Mouse (Mus musculus) thymus, adult 2 months (tissue): ENCODE measurements around the gene Fbln5. TPM values are rescaled to one million over a fixed set of nuclear protein-coding genes. Genes with fewer than 3 reads are reported as not detected.

Experiments
- DNase-seq: peaks from one replicate; pipeline ENCODE4 v3.0.0; 2021
- H3K27ac ChIP-seq: fragments of 200-500 bp; 2 replicates; pipeline ENCODE4 v1.5.1; 2012; ENCODE audit warnings: low read length, control low read depth; ENCODE audit not compliant: control insufficient read depth, insufficient read depth
- H3K27me3 ChIP-seq: fragments of 200-500 bp; 2 replicates; pipeline ENCODE4 v1.6.1; 2012; ENCODE audit warnings: mild to moderate bottlenecking, low read length, moderate library complexity, mixed read lengths; ENCODE audit not compliant: control insufficient read depth, insufficient read depth
- H3K36me3 ChIP-seq: fragments of 200-500 bp; 2 replicates; pipeline ENCODE4 v1.6.1; 2012; ENCODE audit warnings: mild to moderate bottlenecking, low read length, moderate library complexity; ENCODE audit not compliant: control insufficient read depth, insufficient read depth
- H3K4me1 ChIP-seq: fragments of 200-500 bp; replicated peaks from 2 replicates; pipeline ENCODE4 v1.6.1; 2012; ENCODE audit warnings: low read length; ENCODE audit not compliant: control insufficient read depth, insufficient read depth
- H3K4me3 ChIP-seq: fragments of 200-500 bp; 2 replicates; pipeline ENCODE4 v1.5.1; 2012; ENCODE audit warnings: mild to moderate bottlenecking, low read length, control low read depth, moderate library complexity; ENCODE audit not compliant: control insufficient read depth, insufficient read depth
- CTCF ChIP-seq: fragments of 200-500 bp; IDR thresholded peaks from 2 replicates; pipeline ENCODE4 v1.5.1; 2012; ENCODE audit warnings: mild to moderate bottlenecking, control low read depth, low read length, moderate library complexity, borderline replicate concordance; ENCODE audit not compliant: control insufficient read depth, poor library complexity, insufficient read depth; ENCODE audit errors: extremely low read depth
- POLR2A ChIP-seq: fragments of 200-500 bp; IDR thresholded peaks from 2 replicates; pipeline ENCODE4 v1.6.1; 2012; ENCODE audit warnings: mild to moderate bottlenecking, low read length, control low read depth, moderate library complexity; ENCODE audit not compliant: control insufficient read depth, poor library complexity, insufficient read depth; ENCODE audit errors: extremely low read depth
- WGBS: fragments of 180-500 bp; shearing (Covaris S2); methylation state at CpG from one replicate; pipeline ENCODE4 v1.1.7; 2018; 5-methylcytosine and 5-hydroxymethylcytosine counted together
- polyA plus RNA-seq: library from polyadenylated mRNA; depleted of rRNA; stranded (reverse); fragments of >200 nt; gene quantifications from 2 replicates; pipeline ENCODE4 v1.2.3, GENCODE M21; 2012

Fbln5 gene
- polyA plus RNA-seq, 1 experiment, result 16.3 TPM

- Histone ChIP-seq H3K4me1 (no peaks in the 10 kb centered on the region), H3K36me3 (peaks cover 25% of the 10 kb centered on the region), H3K4me3 (no peak overlapping the region), H3K27me3 (no peaks in the 10 kb centered on the region), H3K27ac (no peak overlapping the region)
- TF ChIP-seq CTCF (no peak), POLR2A (no peak)
- DNase-seq, result no peak
- 97% methylated on average over 10 of the region's 10 CpGs for WGBS
Measured at GRCm38 (mm10) chr12:101836546-101837274, 17.9 kb upstream of the Fbln5 start.

DNA sequence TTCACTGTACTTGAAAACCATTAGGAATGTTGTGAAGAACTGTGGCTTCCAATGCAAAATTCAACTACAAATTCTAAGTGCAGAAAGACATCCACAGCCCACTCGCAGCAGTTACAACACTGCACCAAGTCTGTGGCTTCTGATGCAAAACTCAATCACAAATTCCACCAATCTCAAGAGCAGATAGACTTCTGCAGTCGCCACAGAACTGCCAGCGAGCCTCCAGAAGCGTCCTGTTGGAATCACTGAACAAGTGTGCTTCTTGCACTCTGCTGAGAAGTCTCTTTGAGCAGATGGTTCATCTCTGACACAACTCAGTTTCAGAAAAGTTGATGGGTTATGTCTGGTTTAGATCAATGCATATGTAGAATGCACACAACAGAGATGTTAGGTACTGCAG is 15.9 kb upstream of the Fbln5 start:
- H3K4me1 ChIP-seq, result no peaks in the 10 kb centered on the region

GRCm38 (mm10) chr12:101833776-101834175 is 14.9 kb upstream of the Fbln5 start:
- Histone ChIP-seq H3K36me3 (peaks cover 21% of the 10 kb centered on the region), H3K27ac (no peak overlapping the region), H3K4me1 (no peaks in the 10 kb centered on the region), H3K4me3 (no peak overlapping the region), H3K27me3 (no peaks in the 10 kb centered on the region)
- no peak for DNase-seq
- no peak for TF ChIP-seq CTCF
- TF ChIP-seq POLR2A, result no peak
- 97% methylated on average over 8 of the region's 8 CpGs for WGBS

More for the DNA sequence above, 15.9 kb upstream of the Fbln5 start:
- H3K4me3 ChIP-seq, result no peak overlapping the region
- no peak for DNase-seq
- H3K27me3 ChIP-seq, result no peaks in the 10 kb centered on the region
- H3K36me3 ChIP-seq, result peaks cover 25% of the 10 kb centered on the region
- H3K27ac ChIP-seq, result no peak overlapping the region
- WGBS, result 94% methylated on average over 4 of the region's 4 CpGs
- TF ChIP-seq POLR2A, result no peak
- no peak for TF ChIP-seq CTCF

GRCm38 (mm10) chr12:101833115-101833506 is 14.3 kb upstream of the Fbln5 start:
- H3K36me3 ChIP-seq, result peaks cover 15% of the 10 kb centered on the region
- H3K4me1 ChIP-seq, result no peaks in the 10 kb centered on the region
- no peak for DNase-seq
- H3K4me3 ChIP-seq, result no peak overlapping the region
- no peaks in the 10 kb centered on the region for H3K27me3 ChIP-seq
- WGBS, result 98% methylated on average over 6 of the region's 6 CpGs
- no peak overlapping the region for H3K27ac ChIP-seq
- TF ChIP-seq CTCF (no peak), POLR2A (no peak)

DNA sequence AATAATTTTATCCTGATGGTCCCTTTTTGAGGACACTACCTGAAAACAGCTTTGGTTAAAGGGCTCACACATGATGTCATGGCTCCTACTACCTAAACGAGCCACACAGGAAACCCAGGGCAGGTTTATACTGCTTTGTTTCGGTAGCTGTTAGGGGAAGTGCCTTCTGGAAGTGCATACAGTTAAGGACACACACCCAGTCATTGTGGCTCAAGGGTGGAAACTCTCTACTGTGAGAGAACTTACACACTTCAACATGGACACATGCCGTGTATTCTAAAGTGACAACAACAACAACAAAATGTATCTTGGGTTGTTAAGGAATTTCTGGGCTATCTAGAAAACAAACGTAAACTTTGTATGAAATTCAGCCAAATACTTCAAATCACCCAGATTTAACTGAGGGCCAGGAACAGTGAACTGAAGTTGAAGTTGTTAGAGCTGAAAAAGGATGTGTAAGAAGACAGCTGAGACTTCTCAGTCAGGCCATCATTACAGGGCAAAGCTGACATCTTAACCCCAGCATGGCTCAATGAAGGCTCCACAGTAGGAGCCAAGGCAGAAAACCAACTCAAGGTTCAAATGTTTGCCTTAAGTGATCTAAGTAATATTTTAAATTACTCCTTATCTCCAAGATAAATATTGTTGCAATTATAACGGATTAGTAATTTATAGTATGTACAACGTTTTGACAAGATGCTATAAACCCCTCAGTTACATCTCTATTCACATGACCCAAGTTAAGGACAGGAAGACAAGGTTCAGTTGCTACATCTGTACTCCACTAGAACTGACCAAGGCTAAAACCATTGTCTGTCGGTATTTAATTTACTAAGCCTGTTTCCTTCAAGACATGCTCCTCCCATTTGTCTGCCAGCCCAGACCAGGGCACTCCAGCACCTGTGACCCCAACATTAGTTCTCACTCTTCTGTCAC is 13.6 kb upstream of the Fbln5 start:
- no peak overlapping the region for H3K27ac ChIP-seq
- H3K4me3 ChIP-seq, result no peak overlapping the region
- H3K4me1 ChIP-seq, result no peaks in the 10 kb centered on the region
- no peak for DNase-seq
- 65% methylated on average over 7 of the region's 7 CpGs for WGBS
- TF ChIP-seq CTCF (no peak), POLR2A (no peak)
- H3K27me3 ChIP-seq, result no peaks in the 10 kb centered on the region
- H3K36me3 ChIP-seq, result peaks cover 14% of the 10 kb centered on the region

GRCm38 (mm10) chr12:101831221-101831620 is 12.4 kb upstream of the Fbln5 start:
- Histone ChIP-seq H3K4me1 (no peaks in the 10 kb centered on the region), H3K36me3 (peaks cover 6% of the 10 kb centered on the region), H3K27me3 (no peaks in the 10 kb centered on the region), H3K27ac (no peak overlapping the region), H3K4me3 (no peak overlapping the region)
- DNase-seq, result no peak
- TF ChIP-seq CTCF, result no peak
- TF ChIP-seq POLR2A, result no peak
- WGBS, result 85% methylated on average over 4 of the region's 4 CpGs
